Mouse (Mus musculus) heart, embryonic 14.5 days (tissue): Measurements from ENCODE around the gene Rab40c. TPM values are rescaled to one million over a fixed set of nuclear protein-coding genes. Genes with fewer than 3 reads are reported as not detected.
A peak's percentile ranks its signal among the peaks of the same experiment; 100 is the strongest.

Experiments
- ATAC-seq: fragments of 200-750 bp; cut with Nextera tagmentation; 2 replicates; pipeline ENCODE4 v1.8.0; 2017; ENCODE audit warnings: low read depth, moderate TSS enrichment; ENCODE audit not compliant: insufficient number of reproducible peaks, insufficient read depth, low FRiP score
- H3K27ac ChIP-seq, 2 experiments: fragments of 200-500 bp in 1 of 2; fragments of 300-500 bp in 1 of 2; sonication (generic) in 1 of 2; replicated peaks in 1 of 2; 2 replicates each; pipeline ENCODE4 v1.5.1; 2012 to 2014; ENCODE audit warnings: low read depth in 2 of 2, low read length in 2 of 2, control low read depth in 1 of 2, mild to moderate bottlenecking in 1 of 2, mixed read lengths in 1 of 2; ENCODE audit not compliant: control insufficient read depth in 1 of 2, insufficient read depth in 1 of 2
- H3K27me3 ChIP-seq: fragments of 300-500 bp; sonication (generic); 2 replicates; pipeline ENCODE4 v1.6.1; 2014; ENCODE audit warnings: mild to moderate bottlenecking, low read length, control low read depth; ENCODE audit not compliant: control insufficient read depth, insufficient read depth
- H3K36me3 ChIP-seq: fragments of 300-500 bp; sonication (generic); 2 replicates; pipeline ENCODE4 v1.6.1; 2014; ENCODE audit warnings: mild to moderate bottlenecking, control low read depth, low read length, mixed read lengths; ENCODE audit not compliant: control insufficient read depth, insufficient read depth
- H3K4me1 ChIP-seq, 2 experiments: fragments of 200-500 bp in 1 of 2; fragments of 300-500 bp in 1 of 2; sonication (generic) in 1 of 2; 2 replicates each; pipeline ENCODE4 v1.6.1; 2012 to 2014; ENCODE audit warnings: low read length in 2 of 2, control low read depth in 1 of 2, mixed read lengths in 1 of 2; ENCODE audit not compliant: control insufficient read depth in 2 of 2, insufficient read depth in 2 of 2
- H3K4me2 ChIP-seq: fragments of 300-500 bp; sonication (generic); 2 replicates; pipeline ENCODE4 v1.6.1; 2014; ENCODE audit warnings: mild to moderate bottlenecking, low read length
- H3K4me3 ChIP-seq, 2 experiments: fragments of 200-500 bp in 1 of 2; fragments of 300-500 bp in 1 of 2; sonication (generic) in 1 of 2; 2 replicates each; pipeline ENCODE4 v1.5.1; 2012 to 2014; ENCODE audit warnings: low read length in 2 of 2, mild to moderate bottlenecking in 2 of 2, control low read depth in 1 of 2, low read depth in 1 of 2, moderate library complexity in 1 of 2; ENCODE audit not compliant: control insufficient read depth in 1 of 2, insufficient read depth in 1 of 2
- H3K9ac ChIP-seq: fragments of 300-500 bp; sonication (generic); 2 replicates; pipeline ENCODE4 v1.6.1; 2014; ENCODE audit warnings: mild to moderate bottlenecking, low read length
- H3K9me3 ChIP-seq: fragments of 300-500 bp; sonication (generic); 2 replicates; pipeline ENCODE4 v1.6.1; 2016; ENCODE audit warnings: low read length, control low read depth; ENCODE audit not compliant: control insufficient read depth
- WGBS: fragments of 180-500 bp; shearing (Covaris S2); extraction: QIAGEN DNeasy Blood & Tissue Kit; methylation state at CpG from one replicate; pipeline ENCODE4 v1.1.7; 2014; 5-methylcytosine and 5-hydroxymethylcytosine counted together
- polyA plus RNA-seq: library from polyadenylated mRNA; unstranded; fragments of >200 nt; fragmentation: Nextera tagmentation; extraction: Ambion mirVana; gene quantifications from 2 replicates; pipeline ENCODE4 v1.2.1, GENCODE M21; 2014

The Rab40c gene
- polyA plus RNA-seq, 1 experiment from 2014 or later = 8.8 TPM

DNA sequence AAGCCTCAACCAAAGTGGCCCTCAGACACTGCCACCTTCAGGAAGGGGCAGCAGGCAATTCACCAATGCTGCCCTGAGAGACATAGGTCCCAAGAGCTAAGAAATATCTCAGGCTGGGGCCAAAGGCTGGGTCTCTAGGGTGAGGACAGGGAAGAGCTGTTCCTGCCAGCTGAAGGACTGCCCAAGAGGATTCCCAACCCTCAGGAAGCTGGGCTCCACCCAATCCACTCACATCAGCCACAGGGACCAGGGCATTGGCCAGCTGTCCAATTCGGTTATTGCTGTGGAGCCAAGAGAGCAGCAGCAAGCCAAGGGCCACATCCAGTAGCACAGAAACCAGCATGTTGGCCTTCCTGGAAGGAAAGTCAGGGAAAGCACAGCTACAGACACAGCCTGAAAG is 15.0 kb upstream of the Rab40c start:
- Histone ChIP-seq H3K9ac (no peak overlapping the region), H3K4me3 (no peak overlapping the region), H3K27me3 (no peaks in the 10 kb centered on the region), H3K36me3 (peaks cover 82% of the 10 kb centered on the region), H3K4me2 (no peak overlapping the region), H3K27ac (no peak overlapping the region), H3K4me1 (no peaks in the 10 kb centered on the region), H3K9me3 (no peaks in the 10 kb centered on the region)
- WGBS = 88% methylated on average over 1 of the region's 1 CpGs
- no peak for ATAC-seq

DNA sequence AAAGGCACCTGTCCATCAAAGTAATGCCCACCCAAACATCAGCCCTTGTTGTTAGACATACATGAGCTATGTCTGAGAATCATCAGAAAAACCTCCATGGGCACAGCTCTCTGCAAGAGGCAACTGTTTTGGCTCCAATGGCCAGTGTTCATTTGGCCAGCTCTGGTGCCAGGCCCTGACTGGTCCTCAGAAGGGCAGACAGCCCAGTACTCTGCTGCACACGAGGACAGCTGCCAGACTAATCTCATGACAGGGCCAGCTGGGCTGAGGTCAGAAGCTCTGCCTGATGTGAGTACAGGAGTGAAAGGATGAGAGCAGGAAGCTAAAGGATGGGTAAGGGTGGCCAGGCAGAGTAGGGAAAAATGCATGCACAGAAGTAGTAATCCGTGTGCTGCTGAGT is 5.8 kb upstream of the Rab40c start:
- Histone ChIP-seq H3K9me3 (no peaks in the 10 kb centered on the region), H3K9ac (no peak overlapping the region), H3K4me1 (no peaks in the 10 kb centered on the region), H3K4me3 (no peak overlapping the region), H3K27ac (no peak overlapping the region), H3K27me3 (no peaks in the 10 kb centered on the region), H3K4me2 (no peak overlapping the region), H3K36me3 (peaks cover 51% of the 10 kb centered on the region)
- no peak for ATAC-seq
- WGBS = 68% methylated on average over 2 of the region's 2 CpGs

DNA sequence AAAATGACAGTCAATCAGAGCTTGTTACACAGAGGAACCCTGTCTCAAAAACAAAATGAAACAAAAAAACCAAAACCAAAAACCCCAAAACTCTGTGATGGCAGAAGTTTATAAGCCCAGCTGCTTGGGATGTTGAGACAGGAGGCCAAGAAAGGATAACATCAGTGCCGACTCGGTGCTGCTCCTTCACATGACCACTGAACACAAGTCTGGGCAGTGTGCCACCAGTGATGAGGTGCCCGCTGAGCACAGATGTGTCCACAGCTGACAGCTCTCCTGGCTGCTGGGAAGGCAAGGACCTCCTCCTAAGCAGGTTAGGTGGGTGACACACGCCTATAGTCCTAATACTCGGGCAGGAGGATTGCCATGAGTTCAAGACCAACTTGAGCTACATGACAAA is 2.6 kb upstream of the Rab40c start:
- H3K4me2 ChIP-seq = no peak overlapping the region
- no peaks in the 10 kb centered on the region for H3K27me3 ChIP-seq
- 61% methylated on average over 5 of the region's 5 CpGs for WGBS
- H3K27ac ChIP-seq = no peak overlapping the region
- no peak overlapping the region for H3K9ac ChIP-seq
- peaks cover 2 to 18% of the 10 kb centered on the region in 2 experiments; a peak in 2 of 4 replicates for H3K4me1 ChIP-seq
- H3K36me3 ChIP-seq = peaks cover 30% of the 10 kb centered on the region
- ATAC-seq = no peak
- H3K4me3 ChIP-seq = no peak overlapping the region
- no peaks in the 10 kb centered on the region for H3K9me3 ChIP-seq

DNA sequence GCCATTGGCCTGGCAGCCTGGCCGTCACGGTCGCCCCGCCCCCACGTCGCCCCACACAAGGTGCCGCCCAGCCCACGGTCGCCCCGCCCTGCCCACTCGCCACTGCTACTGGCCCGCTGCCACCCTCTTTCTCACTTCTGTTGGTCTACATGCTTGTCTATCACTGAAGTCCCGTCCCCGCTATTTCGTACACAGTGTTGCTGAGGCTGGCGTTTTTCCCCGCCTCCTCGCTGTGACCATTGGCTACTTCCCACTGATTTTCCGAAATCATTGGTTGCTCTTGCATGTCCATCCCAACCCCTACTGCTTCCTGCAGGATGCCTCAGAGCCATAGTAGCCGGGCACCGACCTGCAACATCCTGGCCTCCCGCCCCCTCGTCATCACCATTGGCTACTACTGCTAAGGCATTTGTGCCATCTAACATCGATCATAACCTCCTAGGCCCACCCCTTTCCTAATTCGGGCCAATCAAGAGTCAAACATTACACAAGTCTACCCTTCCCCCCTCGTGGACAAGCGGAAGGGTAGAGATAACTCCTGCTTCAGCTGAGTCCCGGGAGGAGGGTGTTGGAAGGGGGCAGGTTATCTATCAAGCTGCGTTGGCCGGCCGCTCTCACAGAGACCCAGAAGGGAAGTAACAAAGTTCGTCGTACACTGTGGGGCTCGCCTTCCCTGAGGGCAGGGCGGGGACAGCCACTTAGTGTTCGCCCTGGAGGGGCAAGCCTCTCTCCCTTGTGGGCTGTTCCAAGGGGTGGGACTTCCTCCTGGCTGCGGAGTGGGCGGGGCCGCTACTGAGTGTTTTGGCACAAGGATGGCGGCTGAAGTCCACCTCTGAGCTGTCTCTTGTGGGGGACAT is 487 bp upstream of the Rab40c start:
- Histone ChIP-seq H3K36me3 (peaks cover 14% of the 10 kb centered on the region; the same call in 1 of the 2 replicates), H3K27ac (peak overlapping the region; percentile 92 to 97), H3K27me3 (no peaks in the 10 kb centered on the region), H3K9me3 (no peaks in the 10 kb centered on the region), H3K9ac (peak overlapping the region; percentile 74), H3K4me1 (peaks cover 2 to 20% of the 10 kb centered on the region in 2 experiments; a peak in 2 of 4 replicates), H3K4me3 (peak overlapping the region; percentile 78 to 95), H3K4me2 (peak overlapping the region; percentile 66)
- WGBS = under 1% methylated on average over 40 of the region's 40 CpGs
- ATAC-seq = peak; percentile 95

DNA sequence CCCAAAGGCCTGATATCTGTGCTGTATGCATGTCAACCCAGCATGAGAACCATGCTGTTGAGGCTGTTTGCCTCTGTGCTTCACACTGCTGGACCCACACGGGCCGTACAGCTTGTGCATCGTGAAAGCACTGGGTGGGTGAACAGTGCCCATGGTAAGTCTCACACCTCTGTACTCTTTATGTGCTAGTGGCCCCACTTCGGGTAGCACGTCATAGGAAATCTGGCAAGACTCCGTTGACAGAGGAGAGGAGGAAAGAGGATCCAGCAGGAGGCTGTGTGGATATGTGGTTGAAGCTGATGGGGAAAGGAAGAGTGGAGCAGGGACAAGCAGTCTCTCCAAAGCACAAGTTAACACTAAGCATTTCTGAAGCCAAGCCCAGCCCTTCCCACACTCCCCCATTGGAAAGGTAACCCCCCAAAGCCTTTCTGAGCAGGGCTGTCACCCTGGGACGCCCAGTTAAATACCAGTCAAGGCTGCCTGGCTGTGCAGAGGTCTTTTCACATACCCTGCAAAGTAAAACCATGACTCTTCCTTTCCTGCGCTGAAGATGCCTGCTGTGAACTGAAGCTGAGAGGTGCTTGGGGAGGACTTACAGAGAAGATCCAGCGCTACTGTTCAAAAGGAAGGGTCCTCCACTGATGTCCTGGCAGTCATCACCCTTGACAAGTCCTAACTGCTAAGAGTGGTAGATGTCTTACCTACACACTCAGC is 1.3 kb downstream of the Rab40c start:
- Histone ChIP-seq H3K9ac (peak overlapping the region; percentile 93), H3K4me2 (peak overlapping the region; percentile 91), H3K27ac (no peak overlapping the region), H3K4me1 (peaks cover 8 to 38% of the 10 kb centered on the region in 2 experiments), H3K36me3 (0 out of 2 replicates have a peak, but pooled peaks cover 12% of the 10 kb centered on the region), H3K9me3 (no peaks in the 10 kb centered on the region), H3K27me3 (no peaks in the 10 kb centered on the region), H3K4me3 (peak overlapping the region; percentile 78 to 95; a peak in 3 of 4 replicates)
- 73% methylated on average over 9 of the region's 9 CpGs for WGBS
- no peak for ATAC-seq

DNA sequence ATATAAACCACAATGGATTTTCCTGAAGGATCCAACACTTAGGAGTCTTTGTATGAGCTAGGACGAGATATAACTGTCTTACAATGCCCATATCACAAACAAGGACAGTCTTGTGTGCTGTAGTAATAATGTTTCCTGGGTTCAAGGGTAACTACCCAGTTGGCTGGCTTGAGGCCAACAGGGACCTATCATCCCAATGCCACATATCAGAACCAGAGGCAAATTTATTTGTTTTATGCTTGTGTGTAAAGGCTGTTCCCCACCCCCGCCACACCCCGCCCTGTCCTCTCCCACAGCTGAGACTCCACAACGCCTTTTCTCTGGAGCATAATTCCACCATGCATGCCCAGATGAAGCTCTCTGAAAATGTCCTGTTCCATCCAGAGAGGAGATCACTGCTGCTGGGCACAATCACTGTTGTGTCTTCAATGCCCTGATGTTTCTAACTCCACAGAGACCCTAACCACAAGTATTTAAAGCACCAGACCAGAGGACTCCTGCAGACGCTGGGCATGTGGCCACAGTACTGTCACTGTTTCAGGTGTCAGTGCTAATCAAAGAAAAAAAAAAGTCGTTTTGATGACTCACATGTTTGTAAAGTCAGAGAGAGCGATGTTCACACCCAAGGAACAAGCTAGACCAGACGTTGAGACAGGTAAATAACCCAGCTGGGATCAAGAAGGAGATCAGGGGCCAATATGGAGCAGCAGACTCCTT is 2.4 kb downstream of the Rab40c start:
- no peak overlapping the region for H3K4me2 ChIP-seq
- H3K4me1 ChIP-seq = peaks cover 9 to 40% of the 10 kb centered on the region in 2 experiments
- no peaks in the 10 kb centered on the region for H3K27me3 ChIP-seq
- no peak overlapping the region for H3K4me3 ChIP-seq
- ATAC-seq = no peak
- 0 out of 2 replicates have a peak, but pooled peaks cover 14% of the 10 kb centered on the region for H3K36me3 ChIP-seq
- no peak overlapping the region; the same call in 1 of the 2 replicates for H3K9ac ChIP-seq
- no peak overlapping the region for H3K27ac ChIP-seq
- H3K9me3 ChIP-seq = no peaks in the 10 kb centered on the region
- WGBS = 78% methylated on average over 8 of the region's 8 CpGs

DNA sequence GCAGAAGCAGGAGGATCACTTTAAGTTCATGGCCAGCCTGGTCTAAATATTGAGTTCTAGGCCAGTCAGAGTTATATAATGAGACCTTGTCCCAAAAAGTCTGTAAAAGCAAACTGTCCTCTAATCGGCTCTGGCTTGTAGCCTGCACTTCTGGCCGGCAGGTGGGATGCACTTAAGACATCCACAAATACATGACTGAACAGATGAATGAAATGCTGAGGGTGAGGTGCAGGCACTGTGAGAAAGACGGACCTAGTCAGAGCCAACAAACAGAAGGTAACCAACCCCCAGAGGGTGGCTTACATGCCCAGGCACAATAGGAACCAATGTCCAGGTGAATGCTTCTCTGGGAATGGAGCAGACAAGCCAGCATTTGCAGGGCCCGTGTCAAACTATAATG is 5.2 kb downstream of the Rab40c start:
- H3K36me3 ChIP-seq = 0 out of 2 replicates have a peak, but pooled peaks cover 15% of the 10 kb centered on the region
- peak overlapping the region; percentile 21 to 46; a peak in 2 of 4 replicates for H3K27ac ChIP-seq
- no peak for ATAC-seq
- WGBS = 62% methylated on average over 4 of the region's 4 CpGs
- no peak overlapping the region for H3K4me3 ChIP-seq
- peaks cover 9 to 40% of the 10 kb centered on the region in 2 experiments for H3K4me1 ChIP-seq
- H3K9me3 ChIP-seq = no peaks in the 10 kb centered on the region
- H3K4me2 ChIP-seq = no peak overlapping the region; the same call in 1 of the 2 replicates
- no peak overlapping the region; the same call in 1 of the 2 replicates for H3K9ac ChIP-seq
- H3K27me3 ChIP-seq = no peaks in the 10 kb centered on the region
